In the genomic region with DNA sequence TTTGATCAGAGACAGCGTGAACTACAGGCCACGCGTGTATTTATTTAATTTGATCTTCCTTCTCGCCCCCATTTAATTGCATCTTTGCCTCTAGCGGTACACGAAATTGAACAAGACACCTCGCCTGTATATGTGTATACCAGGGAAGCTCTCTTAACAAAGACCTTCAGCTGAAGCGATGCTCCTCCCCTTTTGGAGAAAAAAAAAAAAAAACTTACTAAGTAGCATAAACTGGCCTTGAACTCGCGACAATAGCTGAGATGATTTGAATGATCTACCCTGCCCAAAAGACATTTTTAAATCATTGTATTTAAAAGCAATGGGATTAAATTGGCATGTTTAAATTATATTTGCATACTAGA, we compare ENCODE assay signal across 8 mouse cellular contexts. TPM values are rescaled to one million over a fixed set of nuclear protein-coding genes. Genes with fewer than 3 reads are reported as not detected.
A peak's percentile ranks its signal among the peaks of the same experiment; 100 is the strongest.
DNase-seq lines count a peak whose midpoint lies in the region; ATAC-seq lines count a peak whose summit lies in the region.

No protein-coding gene starts in this region.

- H3K27ac ChIP-seq in neural tube, embryonic 11.5 days (ENCODE audit: low read depth, low read length): peak overlapping the region; percentile 83
- H3K27ac ChIP-seq in forebrain, embryonic 10.5 days: peak overlapping the region; percentile 97
- peak overlapping the region; percentile 98 for H3K27ac ChIP-seq in limb, embryonic 15.5 days
- H3K27ac ChIP-seq in stomach, embryonic 14.5 days (ENCODE audit: low read length): peak overlapping the region; percentile 96

- peak overlapping the region; percentile 53 for H3K4me2 ChIP-seq in neural tube, embryonic 11.5 days (ENCODE audit: low read depth)
- peak overlapping the region; percentile 51 for H3K4me2 ChIP-seq in limb, embryonic 15.5 days
- H3K4me2 ChIP-seq in stomach, embryonic 14.5 days (replicated peaks; ENCODE audit: low read depth, low read length): peak overlapping the region; percentile 30; the same call in 1 of the 2 replicates

- no peaks in the 10 kb centered on the region for H3K9me3 ChIP-seq in neural tube, embryonic 11.5 days (ENCODE audit: control insufficient read depth, low read length)
- no peaks in the 10 kb centered on the region for H3K9me3 ChIP-seq in forebrain, embryonic 10.5 days
- H3K9me3 ChIP-seq in limb, embryonic 15.5 days: no peaks in the 10 kb centered on the region
- H3K9me3 ChIP-seq in stomach, embryonic 14.5 days (ENCODE audit: control insufficient read depth, low read depth, low read length): no peaks in the 10 kb centered on the region

- DNase-seq in neural tube, embryonic 11.5 days (ENCODE audit: low spot score): no peak
- DNase-seq in neural tube, embryonic 10.5 days (ENCODE audit: extremely low spot score, low spot score): no peak
- no peak for DNase-seq in forebrain, embryonic 10.5 days (ENCODE audit: extremely low spot score, low spot score)
- no peak for DNase-seq in right cerebral cortex, postnatal 14 days
- DNase-seq in spleen, postnatal 10 days (ENCODE audit: low spot score in 2 of 2): no peak
- no peak for DNase-seq in urinary bladder, postnatal 4 days (ENCODE audit: low spot score in 2 of 2)

- H3K4me3 ChIP-seq in neural tube, embryonic 11.5 days (ENCODE audit: low read depth, low read length): peak overlapping the region; percentile 62
- H3K4me3 ChIP-seq in forebrain, embryonic 10.5 days: peak overlapping the region; percentile 84
- peak overlapping the region; percentile 88 for H3K4me3 ChIP-seq in limb, embryonic 15.5 days
- H3K4me3 ChIP-seq in stomach, embryonic 14.5 days (ENCODE audit: low read depth, low read length): peak overlapping the region; percentile 60

- WGBS in neural tube, embryonic 11.5 days: 0% methylated on average over 10 of the region's 10 CpGs
- WGBS in forebrain, embryonic 10.5 days: under 1% methylated on average over 10 of the region's 10 CpGs
- WGBS in limb, embryonic 15.5 days: 0% methylated on average over 10 of the region's 10 CpGs
- 1% methylated on average over 10 of the region's 10 CpGs for WGBS in stomach, embryonic 14.5 days

- peak; percentile 70 for ATAC-seq in neural tube, embryonic 11.5 days (ENCODE audit: insufficient read depth, low FRiP score, low TSS enrichment)
- ATAC-seq in limb, embryonic 15.5 days (ENCODE audit: insufficient number of reproducible peaks, low FRiP score, low TSS enrichment, low read depth): peak; percentile 49; the same call in 1 of the 2 replicates
- ATAC-seq in stomach, embryonic 14.5 days (ENCODE audit: insufficient number of reproducible peaks, insufficient read depth, low FRiP score, low read depth): peak; percentile 28; the same call in 1 of the 2 replicates

- 0 out of 2 replicates have a peak, but pooled peaks cover 4% of the 10 kb centered on the region for H3K36me3 ChIP-seq in neural tube, embryonic 11.5 days (ENCODE audit: control insufficient read depth, insufficient read depth, low read length)
- H3K36me3 ChIP-seq in forebrain, embryonic 10.5 days (replicated peaks): peaks cover 31% of the 10 kb centered on the region
- peaks cover 27% of the 10 kb centered on the region for H3K36me3 ChIP-seq in limb, embryonic 15.5 days
- H3K36me3 ChIP-seq in stomach, embryonic 14.5 days (ENCODE audit: control insufficient read depth, insufficient read depth, low read length): peaks cover 27% of the 10 kb centered on the region

- no peaks in the 10 kb centered on the region for H3K27me3 ChIP-seq in neural tube, embryonic 11.5 days (ENCODE audit: control insufficient read depth, insufficient read depth, low read length)
- no peaks in the 10 kb centered on the region for H3K27me3 ChIP-seq in forebrain, embryonic 10.5 days (ENCODE audit: poor library complexity, severe bottlenecking)
- H3K27me3 ChIP-seq in limb, embryonic 15.5 days: no peaks in the 10 kb centered on the region
- no peaks in the 10 kb centered on the region for H3K27me3 ChIP-seq in stomach, embryonic 14.5 days (ENCODE audit: control insufficient read depth, insufficient read depth, low read length)

- peak overlapping the region; percentile 56 for H3K9ac ChIP-seq in neural tube, embryonic 11.5 days (ENCODE audit: low read length)
- H3K9ac ChIP-seq in limb, embryonic 15.5 days: no peak overlapping the region; the same call in 1 of the 2 replicates
- H3K9ac ChIP-seq in stomach, embryonic 14.5 days (replicated peaks; ENCODE audit: low read depth, low read length): peak overlapping the region; percentile 69

- H3K4me1 ChIP-seq in neural tube, embryonic 11.5 days (ENCODE audit: control insufficient read depth, insufficient read depth, low read length): no peaks in the 10 kb centered on the region
- H3K4me1 ChIP-seq in forebrain, embryonic 10.5 days: peaks cover 19% of the 10 kb centered on the region
- H3K4me1 ChIP-seq in limb, embryonic 15.5 days: peaks cover 14% of the 10 kb centered on the region
- peaks cover 9% of the 10 kb centered on the region; the same call in 1 of the 2 replicates for H3K4me1 ChIP-seq in stomach, embryonic 14.5 days (ENCODE audit: control insufficient read depth, insufficient read depth, low read length)

RNA-seq across cellular contexts. Expression of a gene that starts 0.4 kb away (rescaled TPM):
- polyA plus RNA-seq in neural tube, embryonic 11.5 days (2014; fragmentation: Nextera tagmentation; extraction: Ambion mirVana): 529 and 534 TPM in 2 replicates
- 510 and 525 TPM in 2 replicates for polyA plus RNA-seq in forebrain, embryonic 10.5 days (2016; fragmentation: Nextera tagmentation; extraction: Ambion mirVana)
- 413 and 425 TPM in 2 replicates for polyA plus RNA-seq in limb, embryonic 15.5 days (2015; fragmentation: Nextera tagmentation; extraction: Ambion mirVana)
- 478 and 484 TPM in 2 replicates for polyA plus RNA-seq in stomach, embryonic 14.5 days (2014; fragmentation: Nextera tagmentation; extraction: Ambion mirVana)

RNA-seq across cellular contexts. Expression of a gene that starts 28.3 kb away (rescaled TPM):
- 58.1 and 58.4 TPM in 2 replicates for polyA plus RNA-seq in neural tube, embryonic 11.5 days (2014; fragmentation: Nextera tagmentation; extraction: Ambion mirVana)
- polyA plus RNA-seq in forebrain, embryonic 10.5 days (2016; fragmentation: Nextera tagmentation; extraction: Ambion mirVana): 48.5 and 53.4 TPM in 2 replicates
- 29.2 and 31.5 TPM in 2 replicates for polyA plus RNA-seq in limb, embryonic 15.5 days (2015; fragmentation: Nextera tagmentation; extraction: Ambion mirVana)
- 35.8 and 44.6 TPM in 2 replicates for polyA plus RNA-seq in stomach, embryonic 14.5 days (2014; fragmentation: Nextera tagmentation; extraction: Ambion mirVana)

RNA-seq across cellular contexts. Expression of a gene that starts 42.3 kb away (rescaled TPM):
- polyA plus RNA-seq in neural tube, embryonic 11.5 days (2014; fragmentation: Nextera tagmentation; extraction: Ambion mirVana): 26.3 and 27.0 TPM in 2 replicates
- 22.6 and 24.1 TPM in 2 replicates for polyA plus RNA-seq in forebrain, embryonic 10.5 days (2016; fragmentation: Nextera tagmentation; extraction: Ambion mirVana)
- polyA plus RNA-seq in limb, embryonic 15.5 days (2015; fragmentation: Nextera tagmentation; extraction: Ambion mirVana): 35.5 and 37.9 TPM in 2 replicates
- polyA plus RNA-seq in stomach, embryonic 14.5 days (2014; fragmentation: Nextera tagmentation; extraction: Ambion mirVana): 25.7 and 28.2 TPM in 2 replicates
